Mouse (Mus musculus): ENCODE measurements around the gene Gm20388.
A peak's percentile ranks its signal among the peaks of the same experiment; 100 is the strongest.

The Gm20388 gene

DNA sequence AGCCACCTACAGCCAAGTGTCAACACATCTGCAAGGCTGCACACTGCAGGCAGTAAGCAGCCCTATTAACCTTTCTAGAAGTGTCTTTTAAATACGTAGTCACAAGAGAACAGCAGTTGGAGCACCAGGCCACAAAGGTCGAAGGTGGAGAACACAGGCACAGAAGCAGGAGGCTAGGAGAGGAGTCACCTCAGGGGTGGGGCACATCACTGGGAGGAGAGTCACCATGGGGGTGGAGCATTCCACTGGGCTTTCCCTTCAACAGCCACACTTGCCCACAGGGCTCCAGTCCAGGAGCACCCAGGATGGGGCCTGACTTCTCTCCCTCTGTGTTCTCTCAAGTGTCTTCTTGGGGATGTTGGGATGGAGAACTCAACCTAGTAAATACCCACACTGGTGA, 185.8 kb downstream of the Gm20388 start:
- no peak for DNase-seq

DNA sequence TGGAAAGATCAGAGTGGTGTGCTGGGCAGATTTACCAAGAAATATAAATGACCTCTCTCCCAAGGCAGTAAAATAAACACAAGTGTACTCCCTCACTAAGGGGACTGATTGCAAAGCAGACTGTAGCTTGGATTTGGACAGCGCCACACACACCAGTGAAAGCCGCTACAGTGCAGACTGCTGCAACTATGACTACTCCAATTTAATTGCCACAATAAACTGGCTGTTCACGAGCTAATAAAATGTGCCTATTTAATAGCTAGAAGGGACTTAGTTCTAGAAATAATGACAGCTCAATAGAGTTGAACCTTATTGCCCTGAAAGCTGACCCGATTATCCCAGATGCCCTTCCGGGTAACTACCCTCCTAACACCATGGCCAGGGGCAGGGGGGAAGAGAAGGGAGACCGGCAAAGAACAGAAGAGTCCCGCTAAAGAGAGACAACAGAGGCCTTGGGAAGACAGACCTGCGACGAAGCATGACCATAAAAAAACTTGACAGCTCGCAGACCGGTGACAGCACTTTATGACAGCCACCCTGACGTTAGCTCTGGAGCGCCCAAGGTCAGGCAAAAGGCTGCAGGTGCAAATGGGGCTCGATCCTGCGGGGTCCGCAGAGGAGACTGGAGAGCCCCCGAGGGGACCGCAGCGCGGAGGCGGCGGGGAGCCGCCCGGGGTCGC, 189.9 kb downstream of the Gm20388 start:
- no peak for DNase-seq

DNA sequence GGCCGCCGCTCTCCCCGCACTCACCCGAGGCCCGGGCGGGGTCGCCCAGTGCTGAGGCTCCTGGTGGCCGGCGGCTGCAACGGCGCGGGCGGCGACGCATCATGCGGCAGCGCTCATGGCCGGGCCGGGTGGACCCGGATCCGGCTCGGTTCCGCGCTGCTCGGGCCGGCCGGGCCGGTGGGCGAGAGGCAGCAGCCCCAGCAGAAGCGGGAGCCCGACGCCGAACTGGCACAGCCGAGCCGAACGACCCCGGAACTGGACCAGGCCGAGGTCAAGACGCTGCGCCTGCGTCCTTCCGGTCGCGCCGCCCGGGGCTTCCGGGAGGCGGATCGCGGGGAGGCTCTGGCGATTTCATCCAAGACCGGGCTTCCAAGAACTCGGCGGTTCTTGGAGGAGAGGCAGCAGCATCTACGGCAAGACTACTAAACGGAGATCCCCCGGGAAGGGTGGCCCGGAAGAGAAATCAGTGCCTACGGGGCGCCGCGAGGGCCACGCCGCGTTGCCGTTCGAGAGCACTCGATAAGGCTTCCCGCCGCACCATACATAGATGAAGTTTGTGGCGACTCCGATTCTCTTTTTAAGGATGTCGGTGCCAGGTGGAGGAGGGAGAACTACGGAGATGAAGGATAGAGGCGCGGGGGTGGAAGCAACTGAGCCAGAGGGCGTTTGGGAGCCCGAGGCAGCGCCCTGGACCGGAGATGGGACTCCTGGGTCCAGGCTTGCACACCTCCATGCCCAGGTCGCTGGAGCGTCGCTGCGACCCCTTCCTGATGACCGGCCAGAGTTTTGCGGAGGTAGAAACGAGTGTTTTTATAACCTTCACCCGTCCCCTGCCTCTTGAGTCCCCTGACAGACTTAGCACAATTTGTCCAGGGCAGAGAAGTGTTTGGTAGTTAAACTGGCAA, 190.7 kb downstream of the Gm20388 start, which contains the start of gene Zdhhc7:
Zdhhc7 (minus strand) TSS at position 415 of the 905 bp plus-strand sequence.
- DNase-seq, result peak; percentile 74 to 79

DNA sequence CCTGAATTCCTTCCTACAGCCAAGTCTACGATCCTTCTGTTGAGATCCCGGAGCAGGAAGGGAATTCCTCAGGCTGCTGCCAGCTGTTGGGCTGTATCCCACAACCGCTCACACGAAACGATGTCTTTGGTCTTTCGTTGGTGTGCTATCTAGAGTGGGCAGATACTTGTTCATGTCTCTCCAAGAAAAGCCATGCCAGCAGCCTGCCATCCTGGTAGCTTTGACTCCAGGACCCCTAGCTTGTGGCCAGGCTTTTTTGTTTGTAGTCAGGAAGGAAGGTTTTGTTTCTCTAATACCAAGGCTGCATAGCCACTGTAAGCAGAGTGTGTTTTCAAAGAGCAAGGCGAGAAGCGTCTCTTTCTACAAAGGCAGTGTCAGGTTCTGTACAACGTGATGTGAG, 193.3 kb downstream of the Gm20388 start:
- DNase-seq, result no peak

DNA sequence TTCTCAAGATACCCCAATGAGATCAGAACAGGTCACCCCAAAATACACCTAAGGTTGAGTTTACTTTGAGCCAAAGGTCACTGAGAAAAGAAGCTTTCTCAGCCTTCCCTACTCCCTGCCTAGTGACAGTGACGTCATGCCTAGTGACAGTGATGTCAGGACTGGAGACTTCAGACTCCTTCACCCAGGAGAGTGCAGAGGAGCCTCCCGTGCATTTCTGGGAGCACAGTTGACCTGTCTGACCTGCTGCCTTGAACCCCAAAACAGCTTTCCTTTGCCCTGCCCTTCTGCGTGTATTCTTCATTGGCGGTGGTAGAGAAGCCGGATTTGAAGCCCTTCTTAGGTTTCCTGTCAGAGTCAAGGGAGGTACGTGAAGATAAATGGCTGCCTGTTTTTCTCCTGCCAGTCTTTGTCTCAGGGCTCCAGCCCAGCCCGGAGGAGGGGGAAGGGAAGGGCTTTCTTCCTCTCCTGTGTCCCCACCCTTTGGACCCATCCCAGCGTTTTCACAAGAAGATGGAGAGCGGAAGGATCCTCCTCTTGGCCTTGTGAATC, 194.2 kb downstream of the Gm20388 start:
- peak; percentile 75 to 88 for DNase-seq

DNA sequence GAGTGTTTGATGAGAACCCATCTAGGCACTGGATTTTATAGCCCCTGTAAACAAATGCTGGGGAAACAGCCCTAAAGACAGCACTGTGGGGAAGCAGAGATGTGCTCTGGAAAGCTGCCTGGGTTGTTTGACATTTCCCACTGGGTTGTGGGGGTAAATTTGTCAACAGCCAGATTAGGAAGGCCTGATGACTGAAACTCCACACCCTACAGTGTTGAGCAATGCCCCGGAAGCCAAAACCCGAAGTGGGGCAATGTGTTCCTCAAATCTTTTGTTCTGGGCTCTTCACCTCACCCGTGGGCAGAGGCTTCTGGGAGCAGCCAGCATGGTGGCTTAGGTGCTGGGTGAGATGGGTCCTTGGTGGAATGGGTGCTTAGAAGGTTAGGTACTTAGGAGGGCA, 198.5 kb downstream of the Gm20388 start:
- DNase-seq, result no peak

DNA sequence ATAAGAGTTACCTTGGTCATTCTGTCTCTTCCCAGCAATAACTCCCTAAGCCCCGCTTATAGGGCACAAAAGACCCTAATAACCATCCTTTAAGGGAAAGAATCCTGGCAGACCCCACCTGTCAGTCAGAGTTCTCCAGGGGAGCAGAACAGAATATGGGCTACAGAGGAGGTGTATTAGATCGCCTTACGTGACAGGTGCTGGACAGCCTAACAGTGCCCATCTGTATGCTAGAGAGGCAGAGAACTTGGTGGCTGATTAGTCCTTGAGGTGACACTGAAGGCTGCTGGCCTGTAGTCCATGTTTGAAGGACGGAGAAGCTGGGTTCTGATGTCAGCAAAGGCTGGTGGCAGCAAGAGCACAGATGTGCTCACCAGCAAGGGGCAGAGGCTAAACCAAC, 200.3 kb downstream of the Gm20388 start:
- no peak for DNase-seq

DNA sequence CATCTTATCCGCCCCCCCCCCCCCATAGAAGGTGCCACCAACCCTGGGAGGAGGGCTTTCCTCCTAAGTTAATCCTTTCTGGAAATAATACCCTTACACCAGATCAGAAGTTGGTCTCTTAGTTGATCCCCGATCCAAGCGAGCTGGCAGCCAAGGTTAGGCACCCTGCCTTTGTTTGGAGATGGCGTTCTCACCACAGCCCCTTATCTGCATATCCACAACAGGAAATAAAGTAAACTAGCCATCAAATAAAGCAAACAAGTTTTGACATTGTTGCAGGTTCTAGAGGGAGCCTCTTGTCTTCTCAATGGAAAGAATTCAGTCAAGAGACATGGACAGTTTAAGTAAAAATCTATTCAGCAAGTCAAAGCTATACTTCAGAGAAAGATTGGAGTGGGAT, 200.7 kb downstream of the Gm20388 start:
- DNase-seq, result no peak

DNA sequence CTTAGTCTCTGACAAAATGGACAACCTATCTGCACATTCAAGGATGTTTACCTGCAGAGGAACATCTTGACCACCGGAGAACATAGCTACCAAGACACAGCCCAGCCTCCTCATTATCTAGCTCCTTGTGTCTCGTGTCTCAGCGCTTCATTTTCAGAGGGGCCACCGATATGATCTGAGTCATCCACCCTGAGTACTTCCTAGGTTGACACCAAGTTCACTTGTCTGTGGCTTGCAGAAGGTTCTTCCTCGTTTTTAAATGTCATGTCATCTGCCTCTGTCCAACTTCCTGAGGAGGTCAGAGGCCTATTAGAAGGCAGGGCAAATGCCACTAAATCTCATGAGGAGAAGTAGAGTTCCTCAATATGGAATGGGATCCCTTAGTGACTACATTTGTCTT, 201.9 kb downstream of the Gm20388 start:
- peak in 1 of 2 experiments; percentile 26 for DNase-seq

DNA sequence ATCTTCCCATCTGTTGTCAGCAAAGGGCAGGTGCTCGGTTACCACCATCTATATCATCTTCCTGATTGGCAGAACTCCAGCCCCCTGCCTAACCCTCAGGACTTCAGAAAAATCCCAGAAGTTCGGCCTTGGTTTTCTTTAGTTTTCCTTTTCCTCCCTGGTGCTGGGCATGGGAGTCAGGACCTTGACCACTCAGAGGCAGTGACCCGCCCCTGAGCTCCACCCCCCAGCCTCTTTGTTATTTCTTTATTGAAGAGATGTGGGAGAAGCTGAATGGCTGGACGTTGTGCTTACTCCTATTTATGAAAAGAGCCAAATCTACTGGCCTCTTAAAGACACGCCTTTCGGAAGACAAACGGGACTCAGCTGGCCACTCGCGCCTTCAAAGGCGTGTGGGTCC, 202.7 kb downstream of the Gm20388 start:
- peak; percentile 69 to 72 for DNase-seq

DNA sequence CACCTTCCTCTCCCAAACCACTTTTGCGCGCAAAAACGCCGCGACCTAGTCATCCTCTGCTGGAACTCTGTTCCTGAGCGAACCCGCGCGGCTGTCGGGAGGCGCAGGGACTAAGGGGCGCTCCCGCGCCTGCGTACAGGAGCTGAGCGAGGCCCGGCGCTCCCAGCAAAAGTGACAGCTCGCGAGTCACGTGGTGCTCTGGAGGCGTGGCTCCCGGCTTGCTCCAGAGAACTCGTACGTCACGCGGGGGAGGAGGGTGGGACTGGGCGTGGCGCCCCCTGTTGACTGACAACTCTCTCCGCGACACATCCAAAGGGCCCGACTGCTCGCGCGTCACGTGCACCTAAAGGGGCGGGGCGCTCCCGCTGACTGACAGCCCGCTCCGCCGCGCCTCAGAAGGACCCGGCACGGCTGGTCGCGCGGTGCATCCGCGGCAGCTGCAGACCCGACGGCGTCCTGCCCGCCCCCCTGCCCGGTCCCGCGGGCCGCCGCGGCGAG, 203.2 kb downstream of the Gm20388 start, which contains the start of gene 6430548M08Rik:
6430548M08Rik (plus strand) TSS at position 395 of the 498 bp plus-strand sequence.
- peak; percentile 100 for DNase-seq

DNA sequence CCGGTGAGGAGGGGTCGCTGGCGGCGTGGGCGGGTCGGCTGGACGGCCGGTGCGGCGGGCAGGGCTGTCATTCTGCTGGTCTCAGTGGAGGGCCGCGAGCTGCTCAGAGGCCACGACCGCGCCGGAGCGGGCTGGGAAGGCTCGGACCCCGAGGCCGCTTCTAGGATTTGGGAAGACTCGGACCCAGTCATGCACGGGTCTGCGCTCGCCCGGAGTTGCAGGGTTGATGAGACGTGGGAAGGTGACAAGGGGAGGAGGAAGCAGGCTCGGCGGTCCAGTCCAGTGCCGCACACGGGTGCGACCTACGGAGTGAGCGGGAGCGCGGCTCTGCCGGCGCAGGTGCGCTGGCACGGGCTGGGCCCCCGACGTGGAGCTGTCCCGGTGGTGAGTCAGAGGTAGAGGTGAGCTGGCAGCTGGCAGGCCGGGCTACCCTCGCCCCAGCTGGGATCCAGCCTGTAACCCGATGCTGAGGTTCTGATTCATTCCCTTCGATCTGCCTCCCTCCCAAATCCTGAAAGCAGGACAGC, 203.7 kb downstream of the Gm20388 start:
- peak; percentile 25 to 35 for DNase-seq

DNA sequence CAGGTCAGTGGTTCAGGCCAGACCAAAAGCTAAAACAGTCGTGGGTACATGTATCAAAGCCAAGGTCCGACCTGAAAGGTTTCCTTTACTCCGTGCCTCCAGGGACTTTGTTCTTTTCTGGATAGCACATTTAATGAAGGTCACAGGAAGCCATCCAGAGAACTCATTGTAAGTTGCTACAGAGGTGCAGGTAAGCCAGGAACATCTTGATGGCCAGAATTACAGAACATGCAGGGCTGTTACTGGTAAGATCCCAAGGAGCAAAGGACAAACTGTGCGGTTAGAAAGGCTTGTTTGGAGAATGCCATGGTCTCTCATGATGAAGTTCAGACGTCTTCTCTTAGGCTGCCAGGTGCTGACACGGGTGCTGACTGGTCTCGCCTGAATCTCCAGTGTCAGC, 206.0 kb downstream of the Gm20388 start:
- DNase-seq, result no peak

DNA sequence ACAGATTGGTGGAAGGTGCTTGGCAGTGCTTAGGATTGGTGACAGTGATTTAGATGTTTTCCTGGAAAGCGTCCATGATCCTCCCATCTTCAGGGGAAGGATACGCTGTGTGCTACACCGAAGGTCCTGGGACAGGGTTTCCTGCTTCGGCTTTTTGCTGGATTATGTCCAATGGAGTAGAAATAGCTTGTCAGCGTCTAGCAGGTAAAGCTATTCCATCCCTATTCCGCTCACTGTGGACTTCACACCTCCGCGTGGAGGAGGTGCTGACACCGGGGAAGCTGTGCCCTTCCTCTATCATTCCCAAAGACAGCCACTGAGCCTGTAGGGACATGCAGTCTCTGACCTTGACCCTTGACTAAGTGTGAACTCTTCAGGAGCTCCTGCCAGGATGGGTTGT, 207.5 kb downstream of the Gm20388 start:
- DNase-seq, result peak; percentile 52 to 66

DNA sequence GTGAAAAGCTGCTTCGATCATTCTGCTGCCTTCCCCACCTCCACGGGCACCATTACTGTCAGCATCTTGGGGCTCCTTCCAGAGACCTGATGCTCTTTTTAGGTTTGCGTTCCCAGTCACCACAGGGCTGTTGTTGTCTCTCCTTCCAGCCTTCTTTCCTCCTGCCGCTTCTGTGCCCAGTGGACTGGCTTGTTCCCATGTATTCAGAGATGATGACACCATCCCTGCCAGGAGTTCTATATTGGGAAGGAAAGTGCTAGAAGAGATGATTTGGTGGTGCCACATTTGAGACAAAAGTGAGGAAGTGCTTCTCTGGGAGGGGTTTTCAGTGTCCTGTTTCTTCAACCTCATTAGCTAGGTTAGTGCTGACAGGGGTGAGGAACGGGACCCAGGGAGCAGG, 208.2 kb downstream of the Gm20388 start:
- no peak for DNase-seq

DNA sequence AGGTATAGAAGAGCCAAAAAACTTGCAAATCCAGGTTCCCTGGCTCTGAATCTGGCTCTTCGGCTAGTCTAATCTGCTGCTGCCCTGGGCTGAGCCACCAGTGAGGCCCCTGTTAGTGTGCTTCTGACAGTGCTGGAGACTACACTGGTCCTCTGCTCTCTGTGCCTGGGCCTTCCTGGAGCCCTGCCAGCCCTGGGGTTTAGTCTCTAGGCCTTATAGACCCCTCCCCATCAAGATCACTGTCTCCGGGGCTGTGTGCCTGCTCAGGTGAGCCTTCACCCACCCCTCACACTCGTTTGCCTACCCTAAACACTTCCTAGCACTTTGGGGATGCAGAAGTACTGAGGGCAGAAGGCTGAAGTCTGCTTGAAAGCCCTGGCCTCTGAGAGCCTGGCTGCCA, 208.8 kb downstream of the Gm20388 start:
- DNase-seq, result no peak

DNA sequence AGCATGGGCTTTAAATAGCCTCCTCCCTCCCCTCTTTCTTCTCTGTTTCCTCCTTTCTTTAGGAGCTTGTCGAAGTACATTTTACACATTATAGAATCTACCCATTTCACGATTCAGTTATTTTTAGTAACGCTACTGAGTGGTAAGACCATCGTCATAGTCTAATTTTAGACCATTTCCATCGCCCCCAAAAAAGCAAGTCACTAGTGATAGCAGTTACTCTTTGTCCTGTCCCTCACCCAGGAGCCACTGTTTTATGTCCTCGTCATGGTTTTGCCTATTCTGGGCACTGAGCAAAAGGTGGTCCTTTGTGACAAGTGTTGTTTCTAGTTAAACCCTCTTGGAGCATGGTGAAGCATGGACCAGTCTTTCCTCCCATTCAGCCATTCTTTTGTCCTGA, 209.3 kb downstream of the Gm20388 start:
- DNase-seq, result no peak

DNA sequence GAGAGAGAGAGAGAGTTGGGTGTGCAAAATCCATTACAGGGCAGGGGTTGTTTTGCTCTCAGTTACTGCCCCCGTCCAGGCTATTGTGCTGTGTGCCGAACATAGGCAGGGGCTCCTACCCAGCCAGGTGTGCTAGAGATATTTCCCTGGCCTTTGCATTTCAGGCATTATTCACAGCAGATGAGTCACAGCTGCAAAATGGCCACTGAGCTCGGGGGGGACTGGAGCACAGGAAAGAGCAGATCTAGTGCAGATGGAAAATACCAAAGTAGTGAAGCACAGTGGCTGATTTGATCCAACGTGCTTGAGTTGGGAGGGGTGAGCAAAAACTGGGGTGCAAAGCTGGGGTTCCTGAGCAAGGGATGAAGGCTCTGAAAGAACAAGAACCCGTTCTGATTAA, 210.3 kb downstream of the Gm20388 start:
- no peak for DNase-seq

DNA sequence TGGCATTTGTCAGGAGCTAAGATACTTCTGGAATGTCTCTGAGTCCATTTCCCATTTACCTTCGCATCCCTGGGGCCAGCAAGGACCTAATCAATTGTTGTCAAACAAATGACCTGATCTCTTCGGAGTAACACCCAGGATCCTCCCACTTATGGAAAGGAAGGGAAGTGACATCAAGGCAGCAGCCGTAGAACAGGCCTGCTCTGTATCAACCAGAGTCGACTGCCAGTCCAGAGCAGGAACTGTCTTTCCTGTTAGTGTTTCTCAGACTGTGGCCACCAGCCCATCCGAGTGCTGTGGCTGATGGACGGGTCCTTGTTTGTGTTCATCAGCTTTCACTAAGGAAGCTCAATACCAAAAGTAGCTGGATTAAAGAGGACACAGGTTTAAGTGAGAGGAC, 213.6 kb downstream of the Gm20388 start:
- no peak for DNase-seq

DNA sequence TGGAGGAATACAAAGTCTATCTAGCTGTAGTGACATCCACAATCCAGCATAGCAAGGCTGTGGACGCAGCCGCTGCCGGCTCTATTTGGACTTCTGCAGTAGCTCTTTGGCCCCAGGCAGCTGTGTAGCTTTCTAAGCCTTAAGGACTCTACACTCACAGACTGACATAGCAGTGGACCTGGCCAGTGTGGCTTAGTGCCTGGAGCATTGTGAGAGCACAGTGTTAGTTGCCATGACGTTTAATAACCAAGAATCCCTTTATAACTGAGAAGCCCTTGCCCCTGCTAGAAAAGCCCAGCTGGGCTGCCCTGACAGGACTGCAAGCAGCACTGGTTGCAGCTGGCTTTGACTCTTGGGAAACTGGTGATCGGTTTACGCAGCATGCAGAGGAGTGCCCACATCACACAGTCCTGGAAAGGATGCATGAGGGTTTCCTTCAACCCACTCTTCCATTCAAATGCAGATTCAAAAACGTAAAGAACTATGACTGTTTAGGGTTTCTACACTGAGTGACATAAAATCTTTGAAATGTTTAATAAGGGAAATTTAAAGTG, 214.3 kb downstream of the Gm20388 start:
- DNase-seq, result no peak

DNA sequence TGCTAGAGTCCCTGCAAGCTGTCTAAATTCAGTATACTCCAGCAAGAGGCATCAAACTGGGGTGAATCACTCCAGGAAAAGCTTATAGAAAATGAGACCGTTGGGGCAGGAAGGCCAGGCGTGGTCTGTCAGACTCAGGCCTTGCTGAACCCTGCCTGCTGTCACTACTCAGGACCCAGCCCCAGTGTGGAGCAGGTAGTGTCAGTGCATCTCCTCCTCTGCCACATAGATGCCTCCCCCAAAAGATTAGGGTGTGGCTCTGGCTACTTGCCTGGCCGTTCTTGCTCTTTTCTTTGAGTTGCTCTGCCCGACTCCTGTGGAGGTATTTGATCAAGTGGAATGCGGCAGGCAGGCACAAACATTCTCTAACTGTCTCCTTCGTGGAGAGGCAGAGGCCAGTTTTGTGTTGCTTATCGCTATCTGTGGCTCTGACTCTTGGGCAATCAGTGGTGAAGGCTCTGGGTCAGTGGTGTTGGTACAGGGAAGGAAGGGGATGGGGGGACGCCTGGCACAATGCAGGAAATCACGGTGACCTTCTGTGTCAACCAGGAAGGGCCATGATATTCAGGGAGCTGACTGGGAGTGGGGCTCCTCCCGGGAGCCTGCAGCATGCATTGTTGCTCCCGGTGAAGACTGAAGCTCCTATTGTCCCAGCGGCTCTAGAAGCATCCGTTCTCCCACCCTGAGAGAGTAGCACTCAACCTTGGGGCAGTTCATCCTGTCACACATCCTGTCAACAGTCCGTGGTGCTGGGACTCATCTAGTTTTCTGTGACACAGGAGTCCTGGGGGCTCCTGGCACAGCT, 215.9 kb downstream of the Gm20388 start:
- peak; percentile 27 to 31 for DNase-seq

DNA sequence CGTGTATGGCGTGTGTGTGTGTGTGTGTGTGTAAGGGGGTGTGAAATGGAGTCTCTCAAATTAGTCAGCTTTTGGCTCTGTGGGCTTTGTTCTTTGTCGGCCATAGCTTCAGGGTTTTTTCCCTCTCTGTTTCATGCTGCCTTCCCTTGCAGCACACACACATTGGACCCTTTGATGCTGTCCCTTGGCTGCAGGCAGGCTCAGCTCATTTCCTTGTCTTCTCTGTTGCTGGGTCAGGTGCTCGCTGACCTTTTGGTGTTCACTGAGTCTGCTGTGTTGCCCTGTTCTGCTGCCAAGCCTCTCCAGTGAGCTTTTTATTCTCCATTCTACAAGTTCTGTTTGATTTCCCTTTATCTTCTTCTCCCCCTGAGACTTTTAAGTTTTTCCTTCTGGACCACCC, 218.9 kb downstream of the Gm20388 start:
- no peak for DNase-seq

Measured in kidney, adult 8-10 months (tissue).